Mouse (Mus musculus): ENCODE results near the gene Th.

The Th gene

GRCm38 (mm10) chr7:142931028-142931427, at the start of gene Th:
TSS of gene Th (minus strand) at chr7:142931128.
- in situ Hi-C loops (cut with MboI) = no loop called here

- in situ Hi-C loops (cut with MboI) = no loop called here
Observed at GRCm38 (mm10) chr7:142968809-142969511, 38.0 kb upstream of the Th start, which contains the start of gene Ascl2. TSS of gene Ascl2 (minus strand) at chr7:142969264.

- in situ Hi-C loops (cut with MboI) = no loop called here
Observed at GRCm38 (mm10) chr7:142967884-142968808, 37.2 kb upstream of the Th start.

- in situ Hi-C loops (cut with MboI) = no loop called here
Observed at GRCm38 (mm10) chr7:142967414-142967883, 36.5 kb upstream of the Th start.

GRCm38 (mm10) chr7:142959752-142960151, 28.8 kb upstream of the Th start:
- in situ Hi-C loops (cut with MboI) = no loop called here

- in situ Hi-C loops (cut with MboI) = no loop called here
Observed at GRCm38 (mm10) chr7:142958817-142959216, 27.9 kb upstream of the Th start.

GRCm38 (mm10) chr7:142956018-142956417, 25.1 kb upstream of the Th start:
- in situ Hi-C loops (cut with MboI) = no loop called here

- in situ Hi-C loops (cut with MboI) = no loop called here
Observed at GRCm38 (mm10) chr7:142949568-142949967, 18.6 kb upstream of the Th start.

GRCm38 (mm10) chr7:142937631-142938030, 6.7 kb upstream of the Th start:
- in situ Hi-C loops (cut with MboI) = no loop called here

GRCm38 (mm10) chr7:142935708-142936107, 4.8 kb upstream of the Th start:
- in situ Hi-C loops (cut with MboI) = no loop called here

- in situ Hi-C loops (cut with MboI) = no loop called here
Observed at GRCm38 (mm10) chr7:142932469-142932868, 1.5 kb upstream of the Th start.

- in situ Hi-C loops (cut with MboI) = no loop called here
Observed at GRCm38 (mm10) chr7:142929516-142929915, 1.4 kb downstream of the Th start.

- in situ Hi-C loops (cut with MboI) = no loop called here
Observed at GRCm38 (mm10) chr7:142927293-142927692, 3.6 kb downstream of the Th start.

GRCm38 (mm10) chr7:142918641-142919628, 12.0 kb downstream of the Th start:
- in situ Hi-C loops (cut with MboI) = loop anchor here (25.0 kb wide), 1 partner anchor 168 kb away; the partner anchor contains the start of gene Trpm5

- in situ Hi-C loops (cut with MboI) = loop anchor here (25.0 kb wide), 1 partner anchor 170 kb away; the partner anchor contains the start of gene Trpm5
Observed at GRCm38 (mm10) chr7:142917659-142918058, 13.3 kb downstream of the Th start.

- in situ Hi-C loops (cut with MboI) = loop anchor here (25.0 kb wide), 1 partner anchor 171 kb away; the partner anchor contains the start of gene Trpm5
Observed at GRCm38 (mm10) chr7:142916178-142916577, 14.8 kb downstream of the Th start.

GRCm38 (mm10) chr7:142911682-142912081, 19.2 kb downstream of the Th start:
- in situ Hi-C loops (cut with MboI) = loop anchor here (25.0 kb wide), 1 partner anchor 176 kb away; the partner anchor contains the start of gene Trpm5

GRCm38 (mm10) chr7:142910104-142910503, 20.8 kb downstream of the Th start:
- in situ Hi-C loops (cut with MboI) = loop anchor here (25.0 kb wide), 1 partner anchor 177 kb away; the partner anchor contains the start of gene Trpm5

- in situ Hi-C loops (cut with MboI) = loop anchor here (25.0 kb wide), 1 partner anchor 178 kb away; the partner anchor contains the start of gene Trpm5
Observed at GRCm38 (mm10) chr7:142909622-142910021, 21.3 kb downstream of the Th start.

GRCm38 (mm10) chr7:142905606-142906005, 25.3 kb downstream of the Th start:
- in situ Hi-C loops (cut with MboI) = loop anchor here (25.0 kb wide), 1 partner anchor 182 kb away; the partner anchor contains the start of gene Trpm5

GRCm38 (mm10) chr7:142904331-142904730, 26.6 kb downstream of the Th start:
- in situ Hi-C loops (cut with MboI) = loop anchor here (25.0 kb wide), 1 partner anchor 183 kb away; the partner anchor contains the start of gene Trpm5

Data from mature B cell (primary cell).